Mouse (Mus musculus): ENCODE measurements around the gene Ankrd45. TPM values are rescaled to one million over a fixed set of nuclear protein-coding genes. Genes with fewer than 3 reads are reported as not detected.
"Not testable (repeated sequence)": the region's sequence is repeated elsewhere in the genome, so short reads cannot be mapped to it uniquely, and the experiment has no call there.

Gene Ankrd45
- total and polyA plus RNA-seq, 2 experiments from 2014 or later: 28.7 to 30.1 TPM

- Histone ChIP-seq H3K9ac (replicated peaks; ENCODE audit: low read length, poor library complexity, severe bottlenecking) (no peak overlapping the region), H3K9me3 (ENCODE audit: low read length) (no peaks in the 10 kb centered on the region), H3K4me1 (ENCODE audit: insufficient read depth, low read length) (no peaks in the 10 kb centered on the region; the same call in 1 of the 2 replicates), H3K4me2 (ENCODE audit: low read depth, low read length, poor library complexity, severe bottlenecking) (peak overlapping the region; percentile 78), H3K4me3 (ENCODE audit: low read depth, low read length) (peak overlapping the region; percentile 57), H3K36me3 (ENCODE audit: insufficient read depth, low read length) (no peaks in the 10 kb centered on the region), H3K27me3 (ENCODE audit: insufficient read depth, low read length) (no peaks in the 10 kb centered on the region), H3K27ac (ENCODE audit: low read depth, low read length) (no peak overlapping the region; the same call in 1 of the 2 replicates)
- no peak for ATAC-seq (ENCODE audit: low FRiP score)
- TF ChIP-seq CTCF (IDR thresholded peaks at IDR 0.05): no peak
- WGBS: 85% methylated on average over 7 of the region's 7 CpGs
- no peak for DNase-seq (ENCODE audit: low spot score)
Observed at GRCm38 (mm10) chr1:161143216-161143615, 725 bp downstream of the Ankrd45 start.

- not testable (repeated sequence) for H3K27me3 ChIP-seq (ENCODE audit: insufficient read depth, low read length)
Observed at GRCm38 (mm10) chr1:161145611-161146010, 3.1 kb downstream of the Ankrd45 start.

GRCm38 (mm10) chr1:161147888-161148287 is 5.4 kb downstream of the Ankrd45 start:
- Histone ChIP-seq H3K4me2 (ENCODE audit: low read depth, low read length, poor library complexity, severe bottlenecking) (no peak overlapping the region), H3K4me1 (ENCODE audit: insufficient read depth, low read length) (no peaks in the 10 kb centered on the region), H3K27me3 (ENCODE audit: insufficient read depth, low read length) (no peaks in the 10 kb centered on the region), H3K9me3 (ENCODE audit: low read length) (no peaks in the 10 kb centered on the region), H3K36me3 (ENCODE audit: insufficient read depth, low read length) (no peaks in the 10 kb centered on the region), H3K27ac (ENCODE audit: low read depth, low read length) (no peak overlapping the region), H3K4me3 (ENCODE audit: low read depth, low read length) (no peak overlapping the region), H3K9ac (replicated peaks; ENCODE audit: low read length, poor library complexity, severe bottlenecking) (no peak overlapping the region)
- DNase-seq (ENCODE audit: low spot score): no peak
- 78% methylated on average over 2 of the region's 2 CpGs for WGBS
- no peak for TF ChIP-seq CTCF (IDR thresholded peaks at IDR 0.05)
- ATAC-seq (ENCODE audit: low FRiP score): no peak

More at GRCm38 (mm10) chr1:161145611-161146010, 3.1 kb downstream of the Ankrd45 start:
- not testable (repeated sequence) for H3K36me3 ChIP-seq (ENCODE audit: insufficient read depth, low read length); H3K4me3 ChIP-seq (ENCODE audit: low read depth, low read length); H3K9ac ChIP-seq (replicated peaks; ENCODE audit: low read length, poor library complexity, severe bottlenecking); ATAC-seq (ENCODE audit: low FRiP score); H3K4me1 ChIP-seq (ENCODE audit: insufficient read depth, low read length); H3K27ac ChIP-seq (ENCODE audit: low read depth, low read length); H3K4me2 ChIP-seq (ENCODE audit: low read depth, low read length, poor library complexity, severe bottlenecking); DNase-seq (ENCODE audit: low spot score); H3K9me3 ChIP-seq (ENCODE audit: low read length)
- whole genome bisulfite sequencing: 86% methylated on average over 8 of the region's 8 CpGs

- H3K4me1 ChIP-seq (ENCODE audit: insufficient read depth, low read length): no peaks in the 10 kb centered on the region
- H3K4me2 ChIP-seq (ENCODE audit: low read depth, low read length, poor library complexity, severe bottlenecking): no peak overlapping the region
- ATAC-seq (ENCODE audit: low FRiP score) (no peak), DNase-seq (ENCODE audit: low spot score) (no peak)
- H3K27me3 ChIP-seq (ENCODE audit: insufficient read depth, low read length): no peaks in the 10 kb centered on the region
- no peak overlapping the region for H3K27ac ChIP-seq (ENCODE audit: low read depth, low read length)
- no peak for TF ChIP-seq CTCF (IDR thresholded peaks at IDR 0.05)
- no peaks in the 10 kb centered on the region for H3K36me3 ChIP-seq (ENCODE audit: insufficient read depth, low read length)
- H3K9ac ChIP-seq (replicated peaks; ENCODE audit: low read length, poor library complexity, severe bottlenecking): no peak overlapping the region
- 75% methylated on average over 6 of the region's 6 CpGs for WGBS
- no peaks in the 10 kb centered on the region for H3K9me3 ChIP-seq (ENCODE audit: low read length)
- no peak overlapping the region for H3K4me3 ChIP-seq (ENCODE audit: low read depth, low read length)
Observed at GRCm38 (mm10) chr1:161151098-161151497, 8.6 kb downstream of the Ankrd45 start.

- no peaks in the 10 kb centered on the region for H3K4me1 ChIP-seq (ENCODE audit: insufficient read depth, low read length)
- no peak for TF ChIP-seq CTCF (IDR thresholded peaks at IDR 0.05)
- no peaks in the 10 kb centered on the region for H3K9me3 ChIP-seq (ENCODE audit: low read length)
- H3K4me2 ChIP-seq (ENCODE audit: low read depth, low read length, poor library complexity, severe bottlenecking): no peak overlapping the region
- H3K27ac ChIP-seq (ENCODE audit: low read depth, low read length): no peak overlapping the region
- no peak overlapping the region for H3K9ac ChIP-seq (replicated peaks; ENCODE audit: low read length, poor library complexity, severe bottlenecking)
- no peaks in the 10 kb centered on the region for H3K27me3 ChIP-seq (ENCODE audit: insufficient read depth, low read length)
- no peak overlapping the region for H3K4me3 ChIP-seq (ENCODE audit: low read depth, low read length)
- no peak for DNase-seq (ENCODE audit: low spot score)
- no peak for ATAC-seq (ENCODE audit: low FRiP score)
- WGBS: 86% methylated on average over 10 of the region's 10 CpGs
- H3K36me3 ChIP-seq (ENCODE audit: insufficient read depth, low read length): no peaks in the 10 kb centered on the region; the same call in 1 of the 2 replicates
Observed at GRCm38 (mm10) chr1:161156546-161156945, 14.1 kb downstream of the Ankrd45 start.

- no peak within 1 kb of the TSS for H3K4me2 ChIP-seq (ENCODE audit: low read depth, low read length, poor library complexity, severe bottlenecking)
- WGBS: 87% methylated on average over 3 of the region's 3 CpGs
- no peaks in the 10 kb centered on the region for H3K4me1 ChIP-seq (ENCODE audit: insufficient read depth, low read length)
- H3K36me3 ChIP-seq (ENCODE audit: insufficient read depth, low read length): peaks cover 2% of the 10 kb centered on the region
- ATAC-seq (ENCODE audit: low FRiP score) (no peak), DNase-seq (ENCODE audit: low spot score) (no peak)
- TF ChIP-seq CTCF (IDR thresholded peaks at IDR 0.05): no peak
- H3K9ac ChIP-seq (replicated peaks; ENCODE audit: low read length, poor library complexity, severe bottlenecking): no peak within 1 kb of the TSS
- no peak within 1 kb of the TSS for H3K4me3 ChIP-seq (ENCODE audit: low read depth, low read length)
- no peaks in the 10 kb centered on the region for H3K9me3 ChIP-seq (ENCODE audit: low read length)
- no peak within 1 kb of the TSS for H3K27ac ChIP-seq (ENCODE audit: low read depth, low read length)
- no peaks in the 10 kb centered on the region for H3K27me3 ChIP-seq (ENCODE audit: insufficient read depth, low read length)
Observed at GRCm38 (mm10) chr1:161159214-161159613, 16.7 kb downstream of the Ankrd45 start, which contains the start of gene Tex50. Gene Tex50, minus strand, starts transcription at chr1:161159314.
